Mouse (Mus musculus): ENCODE results near the gene Kcnma1.

DNA sequence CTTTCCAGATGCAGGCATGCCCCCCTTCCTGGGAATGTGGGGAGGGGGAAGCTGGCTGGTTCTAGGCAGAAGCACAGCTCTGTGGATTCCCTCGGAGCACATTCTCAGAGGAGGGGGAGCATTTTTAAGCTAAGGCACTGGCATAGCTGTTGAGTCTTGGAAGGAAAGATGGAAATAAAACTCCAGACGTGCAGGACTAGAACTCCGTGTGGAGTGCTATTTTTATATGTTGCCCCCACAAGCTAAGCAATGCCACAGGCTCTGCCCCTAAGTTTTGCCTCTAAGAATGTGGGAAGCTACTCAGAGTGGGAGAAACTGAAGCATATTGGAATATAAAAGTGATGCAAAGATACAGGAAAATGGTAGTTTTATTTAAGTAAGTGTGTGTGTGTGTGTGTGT, 85.1 kb downstream of the Kcnma1 start:
- TF ChIP-seq CTCF (IDR thresholded peaks at IDR 0.05; ENCODE audit: insufficient read depth, low read depth, low read length) (no peak), POLR2A (IDR thresholded peaks at IDR 0.05; ENCODE audit: insufficient read depth, low read depth, low read length) (no peak)

All from olfactory bulb, adult 2 months (tissue).